Mouse (Mus musculus) natural killer cell, adult 2 months (primary cell): Measurements from ENCODE around the gene A630001G21Rik.
"Not testable (repeated sequence)": the region's sequence is repeated elsewhere in the genome, so short reads cannot be mapped to it uniquely, and the experiment has no call there.

Experiments used
- DNase-seq, 2 experiments: peaks; one replicate each; pipeline ENCODE4 v3.0.0; 2022; ENCODE audit warnings: low spot score in 2 of 2

Gene A630001G21Rik

DNA sequence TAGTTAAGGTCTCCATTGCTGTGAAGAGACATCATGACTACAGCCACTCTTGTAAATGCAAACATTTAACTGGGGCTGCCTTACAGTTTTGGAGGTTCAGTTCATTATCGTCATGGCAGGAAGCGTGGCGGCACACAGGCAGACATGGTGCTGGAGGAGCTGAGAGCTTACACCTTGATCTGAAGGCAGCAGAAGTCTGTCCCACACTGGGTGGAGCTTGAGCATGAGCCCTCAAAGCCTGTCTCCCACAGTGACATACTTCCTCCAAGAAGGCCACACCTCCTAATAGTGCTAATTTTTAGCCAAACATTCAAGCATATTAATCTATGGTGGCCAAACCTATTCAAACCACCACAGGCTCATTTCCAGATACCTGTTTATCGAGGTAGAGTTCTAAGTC, at the start of gene A630001G21Rik:
TSS of gene A630001G21Rik (minus strand) at position 208 of the 400 bp plus-strand sequence.
- DNase-seq = no peak

- no peak for DNase-seq
Observed at GRCm38 (mm10) chr1:85827166-85827565, 48.7 kb upstream of the A630001G21Rik start.

DNA sequence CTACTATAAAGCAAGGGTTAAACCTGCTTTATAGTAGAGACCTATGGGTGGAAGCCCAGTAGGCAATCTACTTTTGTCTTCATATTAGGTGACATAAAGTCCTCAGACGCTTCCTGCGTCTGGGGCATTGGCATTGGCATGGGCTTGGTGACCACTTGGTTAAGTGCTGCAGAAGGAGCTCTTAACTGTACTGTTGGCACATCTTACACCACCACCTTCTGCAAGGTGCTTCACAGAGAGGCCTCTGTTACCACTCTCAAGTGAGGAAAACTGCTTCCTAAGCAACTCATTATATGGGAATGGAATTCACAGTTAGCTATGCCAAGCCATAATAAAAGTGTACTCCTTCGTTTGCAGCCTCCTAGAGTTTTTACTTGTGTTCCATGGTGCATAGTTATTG, 46.5 kb upstream of the A630001G21Rik start:
- no peak for DNase-seq

- no peak for DNase-seq
Observed at GRCm38 (mm10) chr1:85822239-85822638, 43.8 kb upstream of the A630001G21Rik start.

DNA sequence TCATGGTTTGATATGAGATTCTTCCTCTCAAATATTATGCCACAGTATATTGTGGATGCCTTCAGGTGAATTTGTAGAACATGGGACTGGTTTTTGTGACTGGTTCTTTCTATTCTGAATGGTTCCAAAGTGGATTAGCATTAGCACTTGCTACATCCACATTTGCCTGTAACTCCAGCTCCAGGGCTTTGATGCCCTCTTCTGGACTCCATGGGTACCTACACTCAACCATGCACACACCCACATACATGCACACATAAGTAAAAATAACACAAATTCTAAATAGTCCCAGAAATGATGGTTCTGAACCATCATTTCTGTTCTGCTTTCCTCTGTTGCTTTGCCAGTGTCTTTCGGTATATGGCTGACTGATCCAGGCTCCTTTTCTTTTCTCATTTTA, 41.3 kb upstream of the A630001G21Rik start:
- no peak for DNase-seq

DNA sequence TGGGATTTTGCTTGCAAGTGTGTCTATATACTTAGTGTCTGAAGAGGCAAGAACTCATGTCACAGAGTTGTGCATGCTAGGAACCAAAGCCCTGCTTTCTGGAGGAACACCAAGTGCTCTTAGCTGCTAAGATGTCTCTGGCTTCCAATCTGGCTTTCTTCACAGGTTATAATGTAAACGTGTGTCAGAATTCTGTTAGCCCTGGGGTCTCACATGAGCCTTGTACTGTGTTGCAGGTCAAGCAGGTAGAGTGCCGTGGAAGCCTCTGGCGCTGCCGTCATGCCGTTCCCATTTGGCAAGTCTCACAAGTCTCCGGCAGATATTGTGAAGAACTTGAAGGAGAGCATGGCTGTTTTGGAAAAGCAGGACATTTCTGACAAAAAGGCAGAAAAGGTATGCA, 39.7 kb upstream of the A630001G21Rik start:
- no peak for DNase-seq

DNA sequence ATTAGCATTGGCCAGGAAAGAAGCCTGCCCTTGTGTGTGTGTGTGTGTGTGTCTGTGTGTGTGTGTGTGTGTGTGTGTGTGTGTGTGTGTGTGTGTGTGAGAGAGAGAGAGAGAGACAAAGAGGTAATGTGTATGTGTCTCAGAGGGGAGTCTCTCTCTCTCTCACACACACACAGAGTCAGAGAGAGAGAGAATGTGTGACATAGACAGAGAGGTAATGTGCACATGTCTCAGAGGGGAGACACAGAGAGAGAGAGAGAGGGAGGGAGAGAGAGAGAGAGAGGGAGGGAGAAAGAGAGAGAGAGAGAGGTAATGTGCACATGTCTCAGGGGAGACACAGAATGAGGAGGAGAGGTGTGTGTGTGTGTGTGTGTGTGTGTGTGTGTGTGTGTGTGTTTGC, 35.8 kb upstream of the A630001G21Rik start:
- not testable (repeated sequence) for DNase-seq

DNA sequence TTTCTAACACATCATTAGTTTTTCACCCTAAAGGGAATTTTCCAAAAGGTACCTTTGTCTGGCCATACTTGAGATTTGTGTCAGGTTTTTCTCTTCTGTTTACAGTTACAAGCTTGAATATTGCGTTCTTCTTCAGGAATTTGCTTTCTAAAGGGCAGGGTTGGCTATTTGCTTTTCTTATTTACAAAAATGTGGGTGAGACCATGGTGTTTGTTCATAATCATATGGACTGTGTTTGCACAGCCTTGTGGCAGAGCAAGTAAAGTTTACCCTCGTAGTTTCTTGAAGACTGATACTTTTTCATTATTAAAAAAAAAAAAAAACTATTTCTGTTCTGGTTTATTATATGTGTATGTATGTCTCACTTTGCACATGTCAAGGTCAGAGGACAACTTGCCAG, 32.3 kb upstream of the A630001G21Rik start:
- DNase-seq = no peak

DNA sequence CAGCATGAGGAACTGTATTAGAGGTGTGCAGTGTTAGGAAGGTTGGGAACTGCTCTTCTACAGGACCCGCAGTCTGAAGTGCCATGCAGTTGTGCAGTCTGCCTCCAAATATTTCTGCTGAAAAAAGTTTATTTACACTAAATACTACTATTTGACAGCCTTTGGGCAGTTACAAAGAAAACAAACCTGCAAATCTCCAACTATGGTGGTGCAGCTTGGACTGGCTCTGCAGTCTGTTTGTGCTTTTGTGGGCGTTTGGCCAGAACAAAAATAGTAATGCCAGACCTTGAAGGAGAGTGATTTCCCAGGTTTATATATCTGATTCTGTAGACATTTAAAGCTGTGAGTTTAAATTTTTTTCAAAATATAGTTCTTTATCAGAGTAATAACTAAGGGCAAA, 31.9 kb upstream of the A630001G21Rik start:
- no peak for DNase-seq

DNA sequence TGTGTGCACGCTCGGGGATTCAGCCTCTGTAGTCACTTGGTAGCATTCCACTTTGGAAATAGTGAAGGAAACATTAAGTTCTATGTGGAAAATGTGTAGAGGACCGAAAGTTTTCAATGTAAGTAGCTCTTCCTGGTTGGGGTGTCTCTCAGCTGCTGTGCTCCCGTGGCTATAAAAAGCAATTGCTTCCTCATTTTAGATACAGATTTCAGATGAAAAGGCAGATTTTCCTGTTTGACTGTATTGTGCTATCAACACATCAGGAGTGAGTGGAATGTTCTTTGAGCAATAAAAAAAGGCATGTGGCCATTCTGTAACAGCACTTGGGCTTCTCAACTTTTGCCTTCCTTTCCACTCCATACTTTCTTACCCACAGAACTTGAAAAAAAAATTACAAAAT, 30.8 kb upstream of the A630001G21Rik start:
- DNase-seq = no peak

GRCm38 (mm10) chr1:85804551-85804950, 26.1 kb upstream of the A630001G21Rik start:
- DNase-seq = no peak

- DNase-seq = no peak
Observed at GRCm38 (mm10) chr1:85802517-85802916, 24.1 kb upstream of the A630001G21Rik start.

GRCm38 (mm10) chr1:85799776-85800175, 21.3 kb upstream of the A630001G21Rik start:
- DNase-seq = no peak

GRCm38 (mm10) chr1:85795196-85795595, 16.8 kb upstream of the A630001G21Rik start:
- DNase-seq = no peak

DNA sequence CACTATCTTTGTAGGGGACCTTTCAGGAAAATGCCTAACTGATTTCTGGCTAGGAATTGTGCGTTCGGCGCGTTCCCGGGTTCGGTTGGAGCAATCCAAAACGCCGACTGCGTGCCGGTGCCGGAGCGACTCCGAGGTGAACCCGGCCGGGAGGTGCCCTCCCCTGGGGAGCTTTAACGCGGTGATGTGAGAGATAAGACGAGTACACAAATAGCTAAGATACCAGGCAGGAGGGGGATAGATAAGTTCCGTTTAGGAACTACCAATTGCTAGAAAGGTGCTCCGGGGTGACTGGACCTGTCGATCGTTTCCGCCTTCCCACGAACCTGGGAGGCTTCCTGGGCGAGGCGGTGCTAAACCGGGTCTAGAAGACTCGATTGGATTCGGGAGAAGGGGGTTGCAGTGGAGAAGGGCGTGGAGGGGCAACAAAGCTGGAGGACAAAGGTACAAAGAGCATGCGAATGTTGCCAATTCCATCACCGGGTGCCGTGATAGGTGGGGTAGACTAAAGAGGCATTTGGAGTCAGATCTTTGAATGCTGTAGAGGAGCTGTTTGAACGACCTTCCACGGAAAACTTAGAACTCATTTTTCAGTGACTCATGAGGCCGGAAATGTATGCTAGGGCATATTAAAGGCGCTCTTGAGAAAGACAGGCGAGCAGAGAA, 15.8 kb upstream of the A630001G21Rik start:
- peak; percentile 38 to 43 for DNase-seq

DNA sequence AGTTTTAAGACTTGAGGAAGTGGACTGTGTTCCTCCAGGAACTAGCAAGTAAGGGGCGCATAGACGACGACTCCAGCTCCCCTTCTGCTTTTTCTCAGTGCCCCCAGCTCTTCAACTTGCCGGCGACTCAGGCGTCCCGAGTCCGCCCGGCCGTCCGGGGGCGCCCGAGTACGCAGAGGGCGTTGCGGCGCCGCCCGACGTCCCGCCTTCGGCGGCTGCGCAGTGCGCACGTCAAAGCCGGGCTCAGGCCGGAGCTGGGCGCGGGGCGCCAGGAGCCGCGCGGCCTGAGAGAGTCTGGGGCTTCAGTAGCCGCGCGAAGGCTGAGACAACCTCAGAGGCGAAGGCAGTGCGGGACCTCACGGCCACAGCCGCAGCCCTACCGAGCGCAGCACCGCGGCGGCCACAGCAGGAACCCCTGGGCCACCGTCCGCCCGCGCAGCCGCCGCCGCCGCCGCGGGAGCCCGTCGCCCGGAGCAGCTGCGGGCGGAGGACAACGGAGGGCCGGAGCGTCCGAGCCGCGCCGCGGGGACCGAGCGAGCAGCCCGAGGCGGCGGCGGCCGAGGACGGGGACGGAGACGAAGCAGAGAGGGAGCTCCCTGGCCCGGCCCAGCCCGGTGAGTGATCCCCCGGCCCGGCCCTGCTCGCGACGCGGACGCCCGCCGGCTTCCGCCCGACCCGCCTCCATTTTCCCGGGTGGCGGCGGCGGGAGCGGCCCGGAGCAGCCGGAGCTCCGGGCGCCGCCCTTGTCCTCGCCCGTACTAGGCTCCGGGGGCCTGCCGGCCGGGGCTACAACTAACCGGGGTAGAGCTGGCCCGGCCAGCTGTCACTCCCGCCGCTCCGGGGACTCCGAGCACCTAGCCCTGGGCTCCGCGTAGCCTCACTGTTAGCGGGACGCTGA, 15.0 kb upstream of the A630001G21Rik start, which contains the start of gene Cab39:
TSS of gene Cab39 (plus strand) at position 234 of the 898 bp plus-strand sequence.
- peak; percentile 80 to 89 for DNase-seq

GRCm38 (mm10) chr1:85791476-85791875, 13.0 kb upstream of the A630001G21Rik start:
- no peak for DNase-seq

GRCm38 (mm10) chr1:85790565-85790964, 12.1 kb upstream of the A630001G21Rik start:
- no peak for DNase-seq

DNA sequence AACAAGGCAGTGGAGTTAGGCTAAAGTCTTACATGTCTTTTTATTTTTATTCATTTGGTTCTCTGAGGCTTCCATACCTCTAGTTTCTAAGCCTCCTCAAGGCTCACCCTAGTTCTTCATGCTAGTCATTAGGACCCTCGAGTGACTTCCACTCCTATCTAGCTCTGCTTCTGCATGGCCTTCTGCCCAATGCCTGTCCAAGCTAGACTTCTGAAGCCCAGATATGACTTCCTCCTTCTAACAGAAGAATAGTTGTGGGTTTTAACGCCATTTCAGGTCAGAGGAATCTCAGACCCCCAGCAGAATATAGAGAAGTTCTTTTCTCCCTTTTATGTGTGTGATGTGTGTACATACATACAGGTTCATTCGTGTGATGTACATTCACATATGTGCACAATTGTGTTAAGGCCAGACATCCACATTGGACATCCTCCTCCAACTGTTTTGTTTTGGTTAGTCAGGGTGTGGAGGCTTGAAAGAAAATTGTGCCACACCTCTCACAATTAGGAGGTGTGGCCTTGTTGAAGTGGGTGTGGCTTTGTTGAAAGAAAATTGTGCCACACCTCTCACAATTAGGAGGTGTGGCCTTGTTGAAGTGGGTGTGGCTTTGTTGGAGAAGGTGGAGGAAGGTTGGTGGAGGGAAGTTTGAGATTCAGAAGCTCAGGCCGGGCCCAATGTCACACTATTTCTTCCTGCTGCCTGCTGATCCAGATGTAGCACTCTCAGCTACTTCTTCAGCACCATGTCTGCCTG, 1.2 kb upstream of the A630001G21Rik start:
- DNase-seq = peak; percentile 11 to 17

- no peak for DNase-seq
Observed at GRCm38 (mm10) chr1:85779012-85779411, 569 bp upstream of the A630001G21Rik start.

GRCm38 (mm10) chr1:85776154-85776553, 2.3 kb downstream of the A630001G21Rik start:
- DNase-seq = no peak

- no peak for DNase-seq
Observed at GRCm38 (mm10) chr1:85775136-85775535, 3.3 kb downstream of the A630001G21Rik start.
